Mouse (Mus musculus): ENCODE results near the gene Orai1. TPM values are rescaled to one million over a fixed set of nuclear protein-coding genes. Genes with fewer than 3 reads are reported as not detected.
"Not testable (repeated sequence)": the region's sequence is repeated elsewhere in the genome, so short reads cannot be mapped to it uniquely, and the experiment has no call there.

Orai1 gene
- 13.0 and 17.3 TPM in 2 replicates for polyA plus RNA-seq (2014; fragmentation: Nextera tagmentation; extraction: Ambion mirVana)

DNA sequence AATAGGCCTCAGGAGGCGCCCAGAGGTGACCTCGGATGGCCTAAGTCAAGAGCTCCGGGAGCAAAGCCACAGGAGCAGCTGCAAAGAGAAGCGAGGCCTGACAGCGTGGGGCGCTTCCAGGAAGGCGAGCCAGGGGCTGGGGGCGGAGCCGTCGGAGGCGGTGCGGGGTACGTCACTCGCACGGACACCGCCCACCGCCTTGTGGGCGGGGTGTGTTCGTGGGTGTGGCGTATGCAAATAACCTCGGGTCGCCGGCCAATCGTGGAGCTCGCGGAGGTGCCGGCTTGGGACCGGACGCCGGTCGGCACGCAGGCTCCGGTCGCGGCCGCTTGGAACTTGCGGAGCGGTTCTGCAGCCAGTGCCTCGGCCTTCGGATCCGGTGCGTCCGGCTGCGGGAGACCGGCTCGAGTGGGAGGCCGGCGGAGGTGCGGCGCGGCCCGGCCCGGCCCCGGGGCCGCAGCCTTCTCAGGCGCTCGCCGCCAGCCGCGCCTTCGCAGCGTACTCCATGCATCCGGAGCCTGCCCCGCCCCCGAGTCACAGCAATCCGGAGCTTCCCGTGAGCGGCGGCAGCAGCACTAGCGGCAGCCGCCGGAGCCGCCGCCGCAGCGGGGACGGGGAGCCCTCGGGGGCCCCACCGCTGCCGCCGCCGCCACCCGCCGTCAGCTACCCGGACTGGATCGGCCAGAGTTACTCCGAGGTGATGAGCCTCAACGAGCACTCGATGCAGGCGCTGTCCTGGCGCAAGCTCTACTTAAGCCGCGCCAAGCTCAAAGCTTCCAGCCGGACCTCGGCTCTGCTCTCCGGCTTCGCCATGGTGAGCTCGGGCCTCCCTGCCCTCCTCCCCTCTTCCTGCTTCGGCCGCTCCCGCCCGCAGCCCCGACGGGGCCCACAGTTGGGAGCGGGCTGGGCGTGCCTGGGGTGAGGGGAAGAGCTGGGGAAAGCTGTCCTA is at the start of gene Orai1:
TSS of gene Orai1 (plus strand) at position 322 of the 949 bp plus-strand sequence.
- Histone ChIP-seq H3K4me2 (ENCODE audit: low read depth, low read length) (peak within 1 kb of the TSS; percentile 49), H3K4me3 (ENCODE audit: low read depth, low read length) (peak within 1 kb of the TSS; percentile 60), H3K4me1 (ENCODE audit: control insufficient read depth, insufficient read depth, low read length) (peaks cover 15% of the 10 kb centered on the region; the same call in 1 of the 2 replicates), H3K36me3 (ENCODE audit: control insufficient read depth, insufficient read depth, low read length) (no peaks in the 10 kb centered on the region), H3K27me3 (ENCODE audit: control insufficient read depth, insufficient read depth, low read length) (no peaks in the 10 kb centered on the region), H3K9ac (replicated peaks; ENCODE audit: low read depth, low read length) (peak within 1 kb of the TSS; percentile 50), H3K27ac (ENCODE audit: low read depth, low read length) (peak within 1 kb of the TSS; percentile 91), H3K9me3 (ENCODE audit: control insufficient read depth, low read length) (no peaks in the 10 kb centered on the region)
- under 1% methylated on average over 55 of the region's 106 CpGs for WGBS
- ATAC-seq (ENCODE audit: low read depth), result peak; percentile 94

DNA sequence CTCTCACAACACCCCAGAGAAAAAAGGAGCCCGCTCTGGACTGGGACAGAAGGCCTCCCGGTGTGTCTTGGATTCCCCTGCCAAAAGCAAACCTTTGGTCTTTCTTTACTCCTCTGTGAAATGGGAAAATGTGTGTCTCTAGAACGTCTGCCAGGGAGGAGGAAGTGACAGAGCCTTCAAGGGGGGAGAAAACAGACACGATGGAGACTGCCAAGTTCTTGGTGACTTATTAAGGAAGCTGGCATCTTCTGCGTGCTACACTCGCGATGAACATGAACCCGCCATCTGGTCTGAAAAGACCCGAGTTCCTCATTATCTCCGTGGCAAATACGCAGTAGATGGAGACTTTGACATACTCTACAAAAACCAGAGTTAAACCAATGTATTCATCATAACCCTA is 49.4 kb upstream of the Orai1 start:
- WGBS, result 86% methylated on average over 11 of the region's 11 CpGs
- no peak overlapping the region for H3K9ac ChIP-seq (replicated peaks; ENCODE audit: low read depth, low read length)
- no peak for ATAC-seq (ENCODE audit: low read depth)

DNA sequence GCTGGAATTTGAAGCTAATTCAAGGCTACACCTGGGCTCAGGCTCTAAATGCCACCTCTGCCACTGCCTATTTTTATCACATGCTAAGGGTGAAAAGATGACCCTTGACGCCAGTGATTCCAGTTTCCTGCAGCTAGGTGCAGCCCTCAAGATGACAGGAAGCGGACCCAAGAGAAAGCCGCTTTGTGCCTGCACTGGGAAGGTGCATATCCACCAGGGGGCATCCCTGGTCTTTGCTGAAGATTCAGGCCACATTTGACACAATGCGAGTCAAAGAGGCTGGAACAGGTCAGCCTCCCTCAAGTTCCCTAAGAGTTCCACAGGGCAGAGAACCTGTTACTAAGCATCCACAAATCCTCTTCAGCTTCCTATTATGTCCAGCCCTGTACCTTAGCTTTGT is 46.6 kb upstream of the Orai1 start:
- H3K36me3 ChIP-seq (ENCODE audit: control insufficient read depth, insufficient read depth, low read length), result no peaks in the 10 kb centered on the region
- 27% methylated on average over 4 of the region's 4 CpGs for WGBS
- H3K9ac ChIP-seq (replicated peaks; ENCODE audit: low read depth, low read length), result no peak overlapping the region
- ATAC-seq (ENCODE audit: low read depth), result no peak
- no peak overlapping the region for H3K27ac ChIP-seq (ENCODE audit: low read depth, low read length)
- no peaks in the 10 kb centered on the region for H3K27me3 ChIP-seq (ENCODE audit: control insufficient read depth, insufficient read depth, low read length)
- no peak overlapping the region for H3K4me2 ChIP-seq (ENCODE audit: low read depth, low read length)
- no peaks in the 10 kb centered on the region for H3K4me1 ChIP-seq (ENCODE audit: control insufficient read depth, insufficient read depth, low read length)
- H3K4me3 ChIP-seq (ENCODE audit: low read depth, low read length), result no peak overlapping the region
- H3K9me3 ChIP-seq (ENCODE audit: control insufficient read depth, low read length), result no peaks in the 10 kb centered on the region

More for the DNA sequence above, 49.4 kb upstream of the Orai1 start:
- Histone ChIP-seq H3K27me3 (ENCODE audit: control insufficient read depth, insufficient read depth, low read length) (no peaks in the 10 kb centered on the region), H3K4me3 (ENCODE audit: low read depth, low read length) (no peak overlapping the region), H3K36me3 (ENCODE audit: control insufficient read depth, insufficient read depth, low read length) (no peaks in the 10 kb centered on the region), H3K9me3 (ENCODE audit: control insufficient read depth, low read length) (no peaks in the 10 kb centered on the region), H3K4me2 (ENCODE audit: low read depth, low read length) (no peak overlapping the region), H3K27ac (ENCODE audit: low read depth, low read length) (no peak overlapping the region), H3K4me1 (ENCODE audit: control insufficient read depth, insufficient read depth, low read length) (no peaks in the 10 kb centered on the region)

DNA sequence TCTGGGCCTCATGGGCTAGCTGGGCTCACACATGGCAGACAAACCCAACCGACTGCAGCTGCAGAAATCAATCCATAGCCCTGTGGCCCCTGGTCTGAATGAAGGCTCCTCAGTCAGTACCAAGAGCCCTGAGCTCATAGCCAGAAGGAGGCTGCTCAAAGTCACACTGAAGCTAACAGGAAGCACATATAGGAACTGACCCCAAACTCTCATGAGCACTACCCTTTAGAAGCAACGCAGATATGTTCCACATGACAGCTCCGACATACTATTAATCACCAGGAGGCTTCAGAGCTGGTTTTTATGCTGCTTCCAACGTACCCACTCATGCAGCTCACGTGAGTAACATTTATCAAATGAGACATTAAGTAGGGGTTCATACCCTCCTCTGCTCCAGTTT is 44.8 kb upstream of the Orai1 start:
- no peaks in the 10 kb centered on the region for H3K36me3 ChIP-seq (ENCODE audit: control insufficient read depth, insufficient read depth, low read length)
- H3K4me1 ChIP-seq (ENCODE audit: control insufficient read depth, insufficient read depth, low read length), result no peaks in the 10 kb centered on the region
- no peak for ATAC-seq (ENCODE audit: low read depth)
- WGBS, result 70% methylated on average over 5 of the region's 5 CpGs
- no peaks in the 10 kb centered on the region for H3K9me3 ChIP-seq (ENCODE audit: control insufficient read depth, low read length)
- no peaks in the 10 kb centered on the region for H3K27me3 ChIP-seq (ENCODE audit: control insufficient read depth, insufficient read depth, low read length)
- H3K9ac ChIP-seq (replicated peaks; ENCODE audit: low read depth, low read length), result no peak overlapping the region
- no peak overlapping the region for H3K4me2 ChIP-seq (ENCODE audit: low read depth, low read length)
- no peak overlapping the region for H3K4me3 ChIP-seq (ENCODE audit: low read depth, low read length)
- H3K27ac ChIP-seq (ENCODE audit: low read depth, low read length), result no peak overlapping the region

DNA sequence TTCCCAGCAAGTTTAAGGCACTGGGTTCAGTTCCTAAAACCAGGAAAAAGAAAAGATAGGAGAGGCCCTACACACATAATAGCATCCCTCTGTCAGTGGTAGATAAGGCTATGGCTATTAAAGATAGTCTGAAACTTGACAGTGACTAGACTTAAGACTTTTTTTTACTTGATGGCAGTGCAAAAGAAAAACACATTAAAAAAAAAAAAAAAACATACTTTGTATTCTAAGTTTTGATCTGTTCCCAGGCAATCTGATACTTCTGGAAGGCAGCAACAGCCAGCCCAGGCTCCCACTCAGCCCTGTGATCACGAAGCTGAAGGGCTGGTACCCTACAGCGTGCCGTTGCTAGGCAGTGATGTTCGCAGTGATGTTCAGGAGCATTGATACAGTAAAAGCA is 43.4 kb upstream of the Orai1 start:
- peak overlapping the region; percentile 22; the same call in 1 of the 2 replicates for H3K27ac ChIP-seq (ENCODE audit: low read depth, low read length)
- 89% methylated on average over 4 of the region's 4 CpGs for WGBS

DNA sequence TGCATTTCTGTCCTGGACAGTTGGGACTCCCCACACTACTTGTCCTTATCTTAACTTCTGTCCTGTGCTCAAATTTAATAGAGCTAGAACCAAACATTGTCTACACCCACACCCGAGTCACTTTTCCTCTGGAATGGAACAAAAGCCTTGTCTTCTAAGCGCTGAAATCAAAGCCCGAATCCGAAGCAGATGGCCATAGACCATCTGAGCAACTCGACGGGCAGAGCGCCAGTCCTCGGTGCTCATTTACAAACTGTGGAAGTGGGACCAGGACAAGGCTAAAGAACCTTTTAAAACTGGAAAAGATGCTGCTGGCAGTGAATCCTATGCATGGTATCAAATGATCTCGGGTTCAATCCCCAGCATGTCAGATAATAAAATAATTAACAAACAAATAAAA is 42.8 kb upstream of the Orai1 start:
- no peaks in the 10 kb centered on the region for H3K9me3 ChIP-seq (ENCODE audit: control insufficient read depth, low read length)
- no peaks in the 10 kb centered on the region for H3K36me3 ChIP-seq (ENCODE audit: control insufficient read depth, insufficient read depth, low read length)
- H3K27me3 ChIP-seq (ENCODE audit: control insufficient read depth, insufficient read depth, low read length), result no peaks in the 10 kb centered on the region
- H3K4me2 ChIP-seq (ENCODE audit: low read depth, low read length), result no peak overlapping the region
- H3K4me3 ChIP-seq (ENCODE audit: low read depth, low read length), result no peak overlapping the region
- no peak for ATAC-seq (ENCODE audit: low read depth)
- H3K27ac ChIP-seq (ENCODE audit: low read depth, low read length), result 0 out of 2 replicates have a peak overlapping the region, but pooled peaks have one; percentile 22
- no peak overlapping the region for H3K9ac ChIP-seq (replicated peaks; ENCODE audit: low read depth, low read length)
- no peaks in the 10 kb centered on the region for H3K4me1 ChIP-seq (ENCODE audit: control insufficient read depth, insufficient read depth, low read length)
- WGBS, result 51% methylated on average over 9 of the region's 9 CpGs

More for the DNA sequence above, 43.4 kb upstream of the Orai1 start:
- Histone ChIP-seq H3K4me2 (ENCODE audit: low read depth, low read length) (no peak overlapping the region), H3K4me1 (ENCODE audit: control insufficient read depth, insufficient read depth, low read length) (no peaks in the 10 kb centered on the region), H3K9ac (replicated peaks; ENCODE audit: low read depth, low read length) (no peak overlapping the region), H3K36me3 (ENCODE audit: control insufficient read depth, insufficient read depth, low read length) (no peaks in the 10 kb centered on the region), H3K9me3 (ENCODE audit: control insufficient read depth, low read length) (no peaks in the 10 kb centered on the region), H3K27me3 (ENCODE audit: control insufficient read depth, insufficient read depth, low read length) (no peaks in the 10 kb centered on the region), H3K4me3 (ENCODE audit: low read depth, low read length) (no peak overlapping the region)
- no peak for ATAC-seq (ENCODE audit: low read depth)

DNA sequence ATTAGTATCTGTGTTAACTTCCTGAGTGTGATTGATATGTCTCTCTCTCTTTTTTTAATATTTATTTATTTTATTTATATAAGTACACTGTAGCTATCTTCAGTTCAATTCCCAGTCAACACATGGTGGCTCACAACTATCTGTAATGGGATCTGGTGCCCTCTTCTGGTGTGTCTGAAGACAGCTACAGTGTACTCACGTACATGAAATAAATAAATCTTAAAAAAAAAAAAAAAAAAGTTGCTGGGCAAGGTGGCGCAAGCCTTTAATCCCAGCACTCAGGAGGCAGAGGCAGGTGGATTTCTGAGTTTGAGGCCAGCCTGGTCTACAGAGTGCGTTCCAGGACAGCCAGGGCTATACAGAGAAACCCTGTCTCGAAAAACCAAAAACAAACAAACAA is 40.2 kb upstream of the Orai1 start:
- not testable (repeated sequence) for H3K9ac ChIP-seq (replicated peaks; ENCODE audit: low read depth, low read length); H3K4me3 ChIP-seq (ENCODE audit: low read depth, low read length); H3K36me3 ChIP-seq (ENCODE audit: control insufficient read depth, insufficient read depth, low read length); H3K9me3 ChIP-seq (ENCODE audit: control insufficient read depth, low read length); H3K27me3 ChIP-seq (ENCODE audit: control insufficient read depth, insufficient read depth, low read length); H3K4me2 ChIP-seq (ENCODE audit: low read depth, low read length); ATAC-seq (ENCODE audit: low read depth); H3K27ac ChIP-seq (ENCODE audit: low read depth, low read length); H3K4me1 ChIP-seq (ENCODE audit: control insufficient read depth, insufficient read depth, low read length)
- 96% methylated on average over 4 of the region's 4 CpGs for WGBS

DNA sequence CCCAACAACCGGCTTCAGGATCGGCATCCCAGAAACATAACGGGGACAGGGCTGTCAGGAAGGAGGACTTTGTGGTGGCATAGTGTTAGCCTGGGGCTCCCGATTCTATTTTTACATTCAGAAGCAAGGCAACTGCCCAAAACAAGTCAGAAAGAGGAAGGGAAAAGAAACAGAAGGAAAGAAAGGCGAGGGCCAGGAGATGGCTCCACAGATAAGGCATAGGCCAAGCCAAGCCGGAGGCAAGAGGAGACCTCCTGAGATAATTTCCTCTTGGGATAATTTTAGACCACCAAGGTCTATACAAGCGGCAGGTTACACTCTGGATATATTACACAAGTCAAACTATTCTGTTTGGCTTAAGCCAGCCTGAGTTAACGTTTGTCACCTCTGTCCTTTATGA is 35.9 kb upstream of the Orai1 start:
- H3K27me3 ChIP-seq (ENCODE audit: control insufficient read depth, insufficient read depth, low read length), result no peaks in the 10 kb centered on the region
- H3K9me3 ChIP-seq (ENCODE audit: control insufficient read depth, low read length), result no peaks in the 10 kb centered on the region
- no peak overlapping the region for H3K27ac ChIP-seq (ENCODE audit: low read depth, low read length)
- H3K36me3 ChIP-seq (ENCODE audit: control insufficient read depth, insufficient read depth, low read length), result no peaks in the 10 kb centered on the region
- H3K4me2 ChIP-seq (ENCODE audit: low read depth, low read length), result no peak overlapping the region
- 91% methylated on average over 8 of the region's 8 CpGs for WGBS
- no peaks in the 10 kb centered on the region for H3K4me1 ChIP-seq (ENCODE audit: control insufficient read depth, insufficient read depth, low read length)
- no peak overlapping the region for H3K9ac ChIP-seq (replicated peaks; ENCODE audit: low read depth, low read length)
- H3K4me3 ChIP-seq (ENCODE audit: low read depth, low read length), result no peak overlapping the region
- ATAC-seq (ENCODE audit: low read depth), result no peak

DNA sequence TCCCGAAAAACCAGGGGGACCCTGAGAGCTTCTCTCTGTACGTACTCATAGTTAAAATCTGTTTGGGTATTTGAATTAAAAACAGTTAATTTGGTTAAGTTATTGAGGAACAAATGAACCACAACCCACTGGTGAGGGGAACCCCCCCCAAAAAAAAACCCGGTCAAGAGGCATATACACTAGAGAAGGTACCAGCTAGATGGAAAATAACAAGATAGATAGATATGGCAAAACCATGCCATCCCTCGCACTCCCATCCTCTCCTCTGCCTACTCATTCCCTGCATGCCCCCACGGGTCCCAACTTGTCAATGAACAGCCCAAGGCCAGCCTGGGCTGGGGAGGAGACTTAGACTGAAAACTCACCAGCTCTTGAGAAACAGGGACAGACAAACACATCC is 30.4 kb upstream of the Orai1 start:
- no peak for ATAC-seq (ENCODE audit: low read depth)
- 89% methylated on average over 5 of the region's 5 CpGs for WGBS
- H3K4me3 ChIP-seq (ENCODE audit: low read depth, low read length), result no peak overlapping the region
- no peak overlapping the region for H3K4me2 ChIP-seq (ENCODE audit: low read depth, low read length)
- H3K27me3 ChIP-seq (ENCODE audit: control insufficient read depth, insufficient read depth, low read length), result no peaks in the 10 kb centered on the region
- no peaks in the 10 kb centered on the region for H3K36me3 ChIP-seq (ENCODE audit: control insufficient read depth, insufficient read depth, low read length)
- peaks cover 14% of the 10 kb centered on the region for H3K4me1 ChIP-seq (ENCODE audit: control insufficient read depth, insufficient read depth, low read length)
- no peak overlapping the region for H3K27ac ChIP-seq (ENCODE audit: low read depth, low read length)
- H3K9me3 ChIP-seq (ENCODE audit: control insufficient read depth, low read length), result no peaks in the 10 kb centered on the region
- no peak overlapping the region for H3K9ac ChIP-seq (replicated peaks; ENCODE audit: low read depth, low read length)
